Mouse (Mus musculus) heart, postnatal 14 days (tissue): ENCODE results near the gene Mup19. TPM values are rescaled to one million over a fixed set of nuclear protein-coding genes. Genes with fewer than 3 reads are reported as not detected.
"Not testable (repeated sequence)": the region's sequence is repeated elsewhere in the genome, so short reads cannot be mapped to it uniquely, and the experiment has no call there.

ENCODE experiments used
- DNase-seq, 2 experiments: peaks; one replicate each; pipeline ENCODE4 v3.0.0; 2021 to 2022
- intact Hi-C: fragments of 180-260 bp; cut with DNase I; formaldehyde crosslinking; loops from one replicate; pipeline ENCODE4 v1.15.1; 2025
- long read RNA-seq, 2 experiments: library from polyadenylated mRNA; stranded (forward); transcript quantifications; one replicate each; pipeline ENCODE4 v2.0.0; 2021
- total RNA-seq, 2 experiments: library from RNA; stranded (reverse); gene quantifications; 2 replicates each; pipeline ENCODE4 v1.2.3; 2021

Mup19 gene
- total RNA-seq, result not detected
- long read RNA-seq, experiment 1, result 0 reads
- long read RNA-seq, experiment 2, result 0 reads

DNA sequence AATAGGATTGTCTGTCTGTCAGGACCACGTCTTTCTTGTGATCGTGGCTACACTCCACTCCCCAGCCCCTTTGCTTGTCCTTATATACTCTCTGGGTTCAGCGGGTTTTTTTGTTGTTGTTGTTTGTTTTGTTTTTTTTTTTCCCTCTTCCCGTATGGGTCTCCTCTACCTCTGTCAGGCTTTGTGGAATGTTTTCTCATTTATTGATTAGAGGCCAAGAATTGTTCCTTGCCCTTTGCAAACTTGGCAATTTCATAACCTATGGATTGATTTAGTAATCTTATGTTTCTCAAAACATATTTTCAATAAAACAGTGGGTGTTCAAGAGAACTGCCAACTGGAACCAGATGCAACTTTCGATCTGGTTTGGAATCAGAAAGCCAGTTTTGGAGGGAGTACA lies at the start of gene Mup19:
Gene Mup19, minus strand, starts transcription at position 101 of the 400 bp plus-strand sequence.
- DNase-seq, intact Hi-C loops: not testable (repeated sequence)

DNA sequence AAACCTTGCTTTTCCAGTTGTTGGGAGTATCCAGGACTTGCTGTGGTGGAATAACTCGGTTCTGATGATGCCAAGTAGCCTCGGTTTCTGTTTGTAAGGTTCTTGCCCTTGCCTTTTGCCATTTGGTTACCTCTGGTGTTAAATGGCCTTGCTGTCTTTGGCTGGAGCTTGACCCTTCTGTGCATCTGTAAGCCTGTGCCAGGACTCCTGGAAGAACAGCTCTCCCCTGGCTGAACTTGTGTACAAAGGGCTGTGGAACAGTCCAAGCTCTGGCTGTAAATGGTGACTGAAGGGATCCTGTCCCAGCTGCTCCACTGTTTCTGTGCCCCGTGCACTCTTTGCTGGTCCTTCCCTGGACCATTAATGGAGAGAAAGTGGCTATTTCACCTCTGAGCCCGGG lies 47.1 kb upstream of the Mup19 start:
- intact Hi-C loops, result no loop called here
- DNase-seq, result no peak

DNA sequence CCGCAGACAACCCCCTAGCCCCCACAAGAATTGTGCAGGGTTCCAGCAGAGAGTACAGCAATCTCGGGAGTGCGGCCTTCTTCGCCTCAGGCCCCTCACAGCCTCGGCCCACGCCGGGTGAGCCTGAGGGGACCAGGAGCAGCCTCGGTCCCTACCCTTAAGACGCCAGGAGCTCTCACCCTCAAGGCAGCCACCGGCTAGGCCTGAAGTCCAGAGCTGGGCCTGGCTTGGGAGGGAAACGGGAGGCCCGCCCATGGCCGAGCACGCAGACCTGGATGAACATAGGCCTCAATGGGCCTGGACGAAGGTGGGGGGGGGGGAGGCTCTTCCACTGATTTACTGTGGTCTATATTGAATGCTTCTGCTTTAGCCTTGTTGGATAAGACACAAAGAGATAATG lies 41.1 kb upstream of the Mup19 start:
- intact Hi-C loops, result no loop called here
- DNase-seq, result no peak

DNA sequence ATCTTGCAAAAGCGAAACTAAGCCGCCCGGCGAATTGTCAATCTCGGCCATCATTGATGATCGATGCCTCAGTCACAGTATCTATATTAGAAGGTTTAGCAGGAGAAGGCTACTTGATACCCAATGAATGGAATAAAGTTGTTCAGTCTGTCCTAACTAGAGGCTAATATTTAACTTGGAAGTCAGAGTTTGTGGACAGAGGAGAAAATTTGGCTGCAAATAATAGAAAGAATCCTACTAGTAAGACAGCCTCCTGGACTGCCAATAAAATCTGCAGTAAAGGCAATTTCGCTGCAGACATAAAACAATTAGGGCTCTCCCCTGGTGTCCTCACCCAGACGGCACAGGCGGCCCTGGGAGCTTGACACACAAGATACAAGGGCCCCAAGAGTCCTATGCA lies 40.5 kb upstream of the Mup19 start:
- DNase-seq, intact Hi-C loops: not testable (repeated sequence)

DNA sequence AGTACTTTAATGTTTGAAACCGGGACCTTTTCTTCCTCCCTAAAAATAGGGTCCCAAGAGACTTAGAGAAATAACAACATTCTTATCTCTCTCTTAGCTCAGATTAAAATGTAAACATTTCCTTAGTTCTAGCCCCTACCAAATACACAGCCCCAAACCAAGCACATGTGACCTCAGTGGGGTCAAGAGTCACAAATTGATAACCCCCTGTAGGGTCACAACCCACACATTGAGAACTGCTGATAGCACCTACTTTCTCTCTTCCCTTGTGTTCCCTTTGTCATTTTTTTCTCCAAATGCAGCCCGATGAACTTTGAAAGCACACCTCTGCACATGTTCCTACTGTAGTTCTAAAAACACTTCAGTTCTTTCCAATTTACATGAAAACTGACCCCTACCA lies 33.5 kb upstream of the Mup19 start:
- intact Hi-C loops, result no loop called here
- DNase-seq, result no peak

DNA sequence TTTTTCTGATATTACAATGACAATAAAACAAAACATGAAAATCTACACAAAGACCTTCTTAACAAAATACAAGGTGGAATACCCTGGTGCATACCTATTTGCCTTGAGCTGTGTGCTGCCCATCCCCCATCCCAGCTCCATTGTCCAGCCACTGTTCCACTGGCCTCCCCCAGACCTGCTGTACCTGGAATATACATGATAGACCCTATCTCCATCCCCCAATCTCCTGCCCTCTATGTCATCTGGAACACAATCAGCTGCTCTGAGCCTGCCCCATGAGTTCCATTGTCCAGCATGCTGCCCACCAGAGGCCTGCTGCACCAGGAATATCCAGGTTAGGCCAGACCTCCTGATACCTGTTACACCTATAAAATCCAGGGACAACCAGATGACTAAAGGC lies 31.4 kb upstream of the Mup19 start:
- DNase-seq, result no peak
- intact Hi-C loops, result no loop called here

DNA sequence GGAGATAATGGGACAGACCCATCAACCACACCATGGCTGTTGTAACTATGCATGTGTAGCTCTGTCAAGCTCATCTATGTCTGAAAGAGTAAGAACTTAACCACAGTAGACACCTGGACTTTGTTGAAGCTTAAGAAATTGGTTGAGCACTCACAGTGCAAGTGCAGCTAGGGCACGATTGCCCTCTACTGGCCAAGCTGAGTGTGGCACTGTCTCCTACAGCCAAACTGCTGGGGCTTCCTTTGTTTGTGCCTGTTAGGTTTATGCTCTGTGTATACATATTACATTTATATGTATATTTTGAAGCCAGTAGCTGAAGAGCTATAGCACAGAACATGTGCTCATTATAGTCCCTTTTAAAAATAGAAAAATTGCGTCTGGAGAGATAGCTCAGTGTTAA lies 29.1 kb upstream of the Mup19 start:
- intact Hi-C loops, result not testable (repeated sequence)
- peak in 1 of 2 experiments; percentile 36 for DNase-seq

DNA sequence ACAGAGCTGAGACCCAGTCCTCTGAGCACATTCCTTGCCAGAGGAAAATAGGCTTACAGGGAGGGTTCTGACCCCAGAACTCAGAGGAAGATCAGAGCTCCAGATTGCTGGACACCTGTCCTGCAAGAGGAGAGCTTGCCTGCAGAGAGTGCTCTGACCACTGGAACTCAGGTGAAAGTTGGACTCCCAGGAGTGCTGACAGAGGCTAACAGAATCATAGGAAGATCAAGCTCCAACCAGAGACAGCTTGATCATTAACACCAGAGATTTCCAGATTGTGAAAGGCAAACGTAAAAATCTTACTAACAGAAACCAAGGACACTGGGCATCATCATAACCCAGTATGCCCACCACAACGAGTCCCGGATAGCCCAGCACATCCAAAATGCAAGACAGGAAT lies 26.9 kb upstream of the Mup19 start:
- DNase-seq, intact Hi-C loops: not testable (repeated sequence)

DNA sequence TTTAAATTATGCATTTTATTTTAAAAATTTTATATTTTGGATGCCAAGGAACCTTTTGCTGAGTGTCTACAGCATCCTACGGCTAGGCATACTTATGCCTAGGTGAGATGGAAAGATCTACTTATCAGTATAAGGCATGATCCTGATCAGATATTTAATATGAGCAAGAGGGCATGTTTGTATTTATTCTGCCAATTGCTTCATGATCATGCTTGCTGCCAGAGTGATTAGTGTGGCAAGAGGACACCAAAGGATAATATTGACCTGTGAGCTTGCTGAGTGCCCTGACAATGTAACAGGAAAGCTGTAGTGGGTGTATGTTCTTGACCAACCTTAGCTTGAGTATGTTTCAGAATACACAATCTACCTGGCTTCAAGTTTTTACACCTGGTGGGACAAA lies 7.6 kb upstream of the Mup19 start:
- DNase-seq, intact Hi-C loops: not testable (repeated sequence)

DNA sequence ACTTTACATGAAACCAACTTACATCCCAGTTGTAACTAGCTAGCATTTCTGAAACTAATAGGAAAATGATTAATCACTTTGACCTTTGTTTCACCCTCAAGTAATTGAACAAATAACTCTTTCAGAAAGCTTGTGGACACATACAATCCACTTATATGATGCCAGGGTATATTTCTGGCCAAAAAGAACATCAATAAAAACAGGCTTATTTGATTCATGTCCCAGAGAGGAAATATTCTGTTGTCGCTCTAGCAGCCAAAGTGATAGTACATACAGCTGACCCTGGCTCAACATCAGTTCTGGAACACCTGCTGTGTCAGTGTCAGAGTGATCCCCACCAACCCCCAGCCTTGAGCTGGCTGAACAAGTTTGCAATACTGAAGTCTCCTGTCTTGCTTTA lies 2.2 kb upstream of the Mup19 start:
- DNase-seq, intact Hi-C loops: not testable (repeated sequence)

Other genes with a start within 250 kb of the Mup19 start
- gene Mup17, start 186.4 kb downstream of the Mup19 start, total RNA-seq, result not detected
- gene Mup18, start 108.1 kb downstream of the Mup19 start, total RNA-seq, result not detected
- not detected for gene Mup5, start 53.0 kb upstream of the Mup19 start, total RNA-seq